Mouse (Mus musculus): ENCODE data around the gene Heg1. TPM values are rescaled to one million over a fixed set of nuclear protein-coding genes. Genes with fewer than 3 reads are reported as not detected.

Gene Heg1
- polyA plus RNA-seq, 1 experiment from 2014 or later, result 40.7 TPM

GRCm38 (mm10) chr16:33740416-33740815 is 56.2 kb downstream of the Heg1 start:
- Histone ChIP-seq H3K9me3 (ENCODE audit: control insufficient read depth, low read length) (no peaks in the 10 kb centered on the region), H3K4me1 (ENCODE audit: control insufficient read depth, insufficient read depth, low read length) (peaks cover 16% of the 10 kb centered on the region), H3K36me3 (ENCODE audit: control insufficient read depth, insufficient read depth, low read length) (peaks cover 6% of the 10 kb centered on the region), H3K27me3 (ENCODE audit: control insufficient read depth, insufficient read depth, low read length) (no peaks in the 10 kb centered on the region), H3K4me3 (ENCODE audit: low read depth, low read length) (no peak overlapping the region), H3K4me2 (no peak overlapping the region), H3K27ac (ENCODE audit: low read depth, low read length) (no peak overlapping the region), H3K9ac (ENCODE audit: low read length) (no peak overlapping the region)
- no peak for DNase-seq (ENCODE audit: low spot score, missing footprints)
- 53% methylated on average over 6 of the region's 6 CpGs for WGBS
- ATAC-seq (ENCODE audit: low FRiP score), result no peak

GRCm38 (mm10) chr16:33741795-33742194 is 57.6 kb downstream of the Heg1 start:
- no peak overlapping the region for H3K4me2 ChIP-seq

GRCm38 (mm10) chr16:33742233-33742632 is 58.1 kb downstream of the Heg1 start:
- H3K4me3 ChIP-seq (ENCODE audit: low read depth, low read length), result no peak overlapping the region
- no peak overlapping the region for H3K9ac ChIP-seq (ENCODE audit: low read length)
- no peaks in the 10 kb centered on the region for H3K9me3 ChIP-seq (ENCODE audit: control insufficient read depth, low read length)
- H3K27me3 ChIP-seq (ENCODE audit: control insufficient read depth, insufficient read depth, low read length), result no peaks in the 10 kb centered on the region
- peaks cover 9% of the 10 kb centered on the region for H3K4me1 ChIP-seq (ENCODE audit: control insufficient read depth, insufficient read depth, low read length)
- 88% methylated on average over 9 of the region's 9 CpGs for WGBS
- peaks cover 8% of the 10 kb centered on the region for H3K36me3 ChIP-seq (ENCODE audit: control insufficient read depth, insufficient read depth, low read length)
- H3K4me2 ChIP-seq, result no peak overlapping the region
- ATAC-seq (ENCODE audit: low FRiP score) (no peak), DNase-seq (ENCODE audit: low spot score, missing footprints) (no peak)
- no peak overlapping the region for H3K27ac ChIP-seq (ENCODE audit: low read depth, low read length)

More at GRCm38 (mm10) chr16:33741795-33742194, 57.6 kb downstream of the Heg1 start:
- peaks cover 8% of the 10 kb centered on the region for H3K36me3 ChIP-seq (ENCODE audit: control insufficient read depth, insufficient read depth, low read length)
- H3K9ac ChIP-seq (ENCODE audit: low read length), result no peak overlapping the region
- no peak overlapping the region for H3K4me3 ChIP-seq (ENCODE audit: low read depth, low read length)
- no peak overlapping the region for H3K27ac ChIP-seq (ENCODE audit: low read depth, low read length)
- H3K4me1 ChIP-seq (ENCODE audit: control insufficient read depth, insufficient read depth, low read length), result peaks cover 10% of the 10 kb centered on the region
- 68% methylated on average over 5 of the region's 5 CpGs for WGBS
- no peaks in the 10 kb centered on the region for H3K9me3 ChIP-seq (ENCODE audit: control insufficient read depth, low read length)
- H3K27me3 ChIP-seq (ENCODE audit: control insufficient read depth, insufficient read depth, low read length), result no peaks in the 10 kb centered on the region
- DNase-seq (ENCODE audit: low spot score, missing footprints), result no peak
- no peak for ATAC-seq (ENCODE audit: low FRiP score)

- H3K4me2 ChIP-seq, result no peak overlapping the region
- ATAC-seq (ENCODE audit: low FRiP score), result no peak
Observed at GRCm38 (mm10) chr16:33744622-33745419, 60.7 kb downstream of the Heg1 start.

GRCm38 (mm10) chr16:33745457-33745856 is 61.3 kb downstream of the Heg1 start:
- Histone ChIP-seq H3K27ac (ENCODE audit: low read depth, low read length) (no peak overlapping the region), H3K36me3 (ENCODE audit: control insufficient read depth, insufficient read depth, low read length) (peaks cover 11% of the 10 kb centered on the region; the same call in 1 of the 2 replicates), H3K4me3 (ENCODE audit: low read depth, low read length) (no peak overlapping the region), H3K9ac (ENCODE audit: low read length) (no peak overlapping the region), H3K4me1 (ENCODE audit: control insufficient read depth, insufficient read depth, low read length) (peaks cover 3% of the 10 kb centered on the region; the same call in 1 of the 2 replicates), H3K4me2 (no peak overlapping the region), H3K27me3 (ENCODE audit: control insufficient read depth, insufficient read depth, low read length) (no peaks in the 10 kb centered on the region), H3K9me3 (ENCODE audit: control insufficient read depth, low read length) (no peaks in the 10 kb centered on the region)
- no peak for DNase-seq (ENCODE audit: low spot score, missing footprints)
- ATAC-seq (ENCODE audit: low FRiP score), result no peak
- 87% methylated on average over 7 of the region's 7 CpGs for WGBS

More at GRCm38 (mm10) chr16:33744622-33745419, 60.7 kb downstream of the Heg1 start:
- Histone ChIP-seq H3K27ac (ENCODE audit: low read depth, low read length) (no peak overlapping the region), H3K9ac (ENCODE audit: low read length) (no peak overlapping the region), H3K27me3 (ENCODE audit: control insufficient read depth, insufficient read depth, low read length) (no peaks in the 10 kb centered on the region), H3K4me3 (ENCODE audit: low read depth, low read length) (no peak overlapping the region), H3K9me3 (ENCODE audit: control insufficient read depth, low read length) (no peaks in the 10 kb centered on the region), H3K36me3 (ENCODE audit: control insufficient read depth, insufficient read depth, low read length) (peaks cover 11% of the 10 kb centered on the region; the same call in 1 of the 2 replicates), H3K4me1 (ENCODE audit: control insufficient read depth, insufficient read depth, low read length) (peaks cover 3% of the 10 kb centered on the region; the same call in 1 of the 2 replicates)
- 61% methylated on average over 7 of the region's 7 CpGs for WGBS
- DNase-seq (ENCODE audit: low spot score, missing footprints), result no peak

GRCm38 (mm10) chr16:33746074-33746676 is 62.0 kb downstream of the Heg1 start:
- 92% methylated on average over 10 of the region's 10 CpGs for WGBS
- Histone ChIP-seq H3K4me2 (no peak overlapping the region), H3K27ac (ENCODE audit: low read depth, low read length) (no peak overlapping the region), H3K9me3 (ENCODE audit: control insufficient read depth, low read length) (no peaks in the 10 kb centered on the region), H3K27me3 (ENCODE audit: control insufficient read depth, insufficient read depth, low read length) (no peaks in the 10 kb centered on the region), H3K4me3 (ENCODE audit: low read depth, low read length) (no peak overlapping the region), H3K4me1 (ENCODE audit: control insufficient read depth, insufficient read depth, low read length) (peaks cover 3% of the 10 kb centered on the region; the same call in 1 of the 2 replicates), H3K9ac (ENCODE audit: low read length) (no peak overlapping the region), H3K36me3 (ENCODE audit: control insufficient read depth, insufficient read depth, low read length) (peaks cover 11% of the 10 kb centered on the region; the same call in 1 of the 2 replicates)
- no peak for ATAC-seq (ENCODE audit: low FRiP score)
- DNase-seq (ENCODE audit: low spot score, missing footprints), result no peak

GRCm38 (mm10) chr16:33747346-33747954 is 63.3 kb downstream of the Heg1 start:
- Histone ChIP-seq H3K4me1 (ENCODE audit: control insufficient read depth, insufficient read depth, low read length) (no peaks in the 10 kb centered on the region), H3K9ac (ENCODE audit: low read length) (no peak overlapping the region), H3K9me3 (ENCODE audit: control insufficient read depth, low read length) (no peaks in the 10 kb centered on the region), H3K4me2 (no peak overlapping the region), H3K36me3 (ENCODE audit: control insufficient read depth, insufficient read depth, low read length) (peaks cover 11% of the 10 kb centered on the region; the same call in 1 of the 2 replicates), H3K27me3 (ENCODE audit: control insufficient read depth, insufficient read depth, low read length) (no peaks in the 10 kb centered on the region), H3K27ac (ENCODE audit: low read depth, low read length) (no peak overlapping the region), H3K4me3 (ENCODE audit: low read depth, low read length) (no peak overlapping the region)
- WGBS, result 79% methylated on average over 7 of the region's 7 CpGs
- ATAC-seq (ENCODE audit: low FRiP score) (no peak), DNase-seq (ENCODE audit: low spot score, missing footprints) (no peak)

- DNase-seq (ENCODE audit: low spot score, missing footprints) (no peak), ATAC-seq (ENCODE audit: low FRiP score) (no peak)
- 93% methylated on average over 2 of the region's 2 CpGs for WGBS
- Histone ChIP-seq H3K9ac (ENCODE audit: low read length) (no peak overlapping the region), H3K36me3 (ENCODE audit: control insufficient read depth, insufficient read depth, low read length) (peaks cover 9% of the 10 kb centered on the region; the same call in 1 of the 2 replicates), H3K4me3 (ENCODE audit: low read depth, low read length) (no peak overlapping the region), H3K4me2 (no peak overlapping the region), H3K27me3 (ENCODE audit: control insufficient read depth, insufficient read depth, low read length) (no peaks in the 10 kb centered on the region), H3K27ac (ENCODE audit: low read depth, low read length) (no peak overlapping the region), H3K4me1 (ENCODE audit: control insufficient read depth, insufficient read depth, low read length) (no peaks in the 10 kb centered on the region), H3K9me3 (ENCODE audit: control insufficient read depth, low read length) (no peaks in the 10 kb centered on the region)
Observed at GRCm38 (mm10) chr16:33747994-33748393, 63.8 kb downstream of the Heg1 start.

GRCm38 (mm10) chr16:33751152-33751551 is 67.0 kb downstream of the Heg1 start:
- Histone ChIP-seq H3K27me3 (ENCODE audit: control insufficient read depth, insufficient read depth, low read length) (no peaks in the 10 kb centered on the region), H3K4me2 (no peak overlapping the region), H3K9ac (ENCODE audit: low read length) (no peak overlapping the region), H3K9me3 (ENCODE audit: control insufficient read depth, low read length) (no peaks in the 10 kb centered on the region), H3K4me1 (ENCODE audit: control insufficient read depth, insufficient read depth, low read length) (no peaks in the 10 kb centered on the region), H3K36me3 (ENCODE audit: control insufficient read depth, insufficient read depth, low read length) (peaks cover 3% of the 10 kb centered on the region; the same call in 1 of the 2 replicates), H3K4me3 (ENCODE audit: low read depth, low read length) (no peak overlapping the region), H3K27ac (ENCODE audit: low read depth, low read length) (no peak overlapping the region)
- ATAC-seq (ENCODE audit: low FRiP score), result no peak
- DNase-seq (ENCODE audit: low spot score, missing footprints), result no peak
- 43% methylated on average over 13 of the region's 13 CpGs for WGBS
